Mouse (Mus musculus) urinary bladder, postnatal 14 days (tissue): ENCODE measurements at regions not wholly inside any gene's neighbourhood (a gene's known extent, or its start where the extent isn't known, plus 50 kb on each side); places are given as distances from the start of the nearest gene placed in this dataset.
A peak's percentile ranks its signal among the peaks of the same experiment; 100 is the strongest.

Source experiments
- DNase-seq: peaks from one replicate; pipeline ENCODE4 v3.0.0; 2021; ENCODE audit warnings: low spot score

DNA sequence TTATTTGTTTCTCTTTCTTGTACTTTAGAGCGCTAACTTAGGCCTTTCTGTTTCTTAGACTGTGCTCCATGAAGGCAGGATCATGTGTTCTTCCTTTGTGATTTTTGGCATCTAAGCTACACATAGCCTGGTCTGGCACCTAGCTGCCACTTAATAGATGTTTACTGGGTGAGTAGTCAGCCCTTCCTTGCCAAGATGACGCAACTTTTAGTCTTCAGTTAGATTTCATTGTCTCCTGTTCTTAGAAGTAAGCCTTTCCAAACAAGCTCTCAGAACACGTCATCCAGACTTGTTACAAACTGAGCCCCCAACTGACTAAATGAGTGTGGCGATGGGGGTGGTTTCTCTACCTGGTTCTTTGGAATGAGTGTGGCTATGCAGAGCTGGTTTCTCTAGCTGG is 85.4 kb upstream of the Rapgef5 start:
- no peak for DNase-seq

GRCm38 (mm10) chr12:117432788-117433187 is 83.5 kb upstream of the Rapgef5 start:
- no peak for DNase-seq

DNA sequence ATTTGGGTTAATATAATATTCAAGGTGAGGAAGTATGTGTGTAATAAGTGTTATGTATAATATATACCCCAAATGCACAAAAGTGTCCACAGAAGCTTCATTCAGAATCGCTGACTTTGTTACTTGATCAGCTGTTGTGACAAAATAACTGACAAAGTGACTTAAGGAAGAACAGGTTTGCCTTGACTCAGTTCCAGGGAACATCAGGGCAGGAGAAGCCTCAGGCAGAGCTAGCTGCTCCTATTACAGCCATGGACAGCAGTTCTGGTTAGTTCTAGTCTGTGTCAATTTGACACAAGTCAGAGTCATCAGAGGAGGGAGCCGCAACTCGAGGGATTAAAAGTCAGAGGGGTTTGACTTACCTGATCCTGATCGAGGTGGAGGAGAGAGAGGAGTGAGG is 79.3 kb upstream of the Rapgef5 start:
- DNase-seq: no peak

GRCm38 (mm10) chr12:117439015-117439605 is 77.2 kb upstream of the Rapgef5 start:
- no peak for DNase-seq

DNA sequence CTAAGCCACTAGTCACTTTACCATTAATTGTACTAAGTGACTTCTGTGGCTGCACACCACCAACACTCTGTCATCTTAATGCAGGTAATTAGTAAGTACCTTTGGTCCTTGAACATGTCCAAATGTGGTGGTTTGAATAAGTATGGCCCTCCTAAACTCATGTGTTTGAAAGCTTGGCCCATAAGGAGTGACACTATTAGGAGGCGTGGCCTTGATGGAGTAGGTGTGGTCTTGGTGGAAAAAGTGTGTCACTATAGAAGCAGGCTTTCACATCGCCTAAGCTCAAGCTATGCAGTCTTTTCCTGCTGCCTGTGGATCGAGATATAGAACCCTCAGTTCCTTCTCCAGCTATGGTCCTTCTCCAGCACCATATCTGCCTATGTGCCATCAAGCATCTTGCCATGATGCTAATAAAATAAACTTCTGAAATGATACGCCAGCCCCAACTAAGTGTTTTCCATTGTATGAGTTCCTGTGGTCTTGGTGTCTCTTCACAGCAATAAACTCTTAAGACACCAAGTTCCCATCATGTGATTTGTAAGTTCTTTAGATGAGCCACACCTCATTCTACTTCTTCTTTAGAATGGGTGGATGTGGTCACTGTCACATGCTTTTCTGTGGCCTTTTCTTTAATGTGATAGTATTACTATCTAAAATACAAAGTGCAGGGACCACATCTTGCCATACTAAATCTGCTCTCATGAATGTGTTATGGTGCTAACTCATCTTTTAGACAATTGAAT is 71.9 kb upstream of the Rapgef5 start:
- DNase-seq: no peak

GRCm38 (mm10) chr12:117447223-117447622 is 69.1 kb upstream of the Rapgef5 start:
- DNase-seq: no peak

DNA sequence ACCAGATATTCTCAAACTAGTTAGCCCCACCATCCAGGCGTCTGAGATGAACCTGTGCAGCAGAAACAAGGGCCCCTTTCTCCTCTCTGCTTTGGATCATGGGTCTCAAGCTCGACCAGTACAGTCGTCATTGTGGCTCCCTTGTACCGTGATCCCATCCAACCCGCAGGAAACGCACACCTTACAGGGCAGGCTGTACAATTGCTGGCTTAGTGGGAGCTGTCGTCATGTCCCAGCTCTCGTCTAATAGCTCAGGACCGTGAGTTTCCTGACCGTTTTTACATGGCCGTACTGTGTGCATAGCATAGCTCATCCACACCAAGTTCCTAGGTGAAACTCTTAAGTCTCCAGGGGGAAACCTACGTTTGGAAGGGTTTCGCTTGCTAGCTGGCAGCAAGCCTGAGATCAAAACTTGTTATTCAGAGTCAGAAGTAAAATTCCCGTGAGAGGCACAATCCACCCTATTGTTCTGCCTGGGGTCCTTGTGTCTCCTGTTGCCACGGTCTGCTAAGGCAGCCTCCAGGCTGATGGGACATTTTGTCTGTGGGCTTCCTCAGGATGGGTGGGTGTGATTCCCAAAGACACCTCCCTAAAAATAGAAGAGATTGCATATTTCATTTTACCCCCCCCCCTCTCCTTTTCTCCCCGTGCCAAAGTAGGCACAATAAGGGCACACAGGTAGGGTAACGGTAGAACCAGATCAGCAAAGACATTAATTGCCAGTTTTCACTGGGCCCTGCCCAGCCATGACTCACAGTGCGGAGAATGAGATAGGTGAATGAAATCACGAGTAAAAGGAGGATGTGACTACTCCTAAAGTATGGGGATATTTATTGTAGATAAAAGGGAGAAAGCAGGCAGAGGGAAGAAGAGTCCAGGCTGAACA is 68.2 kb upstream of the Rapgef5 start:
- peak; percentile 32 for DNase-seq

GRCm38 (mm10) chr12:117449080-117449479 is 67.2 kb upstream of the Rapgef5 start:
- DNase-seq: no peak

- DNase-seq: no peak
Measured at GRCm38 (mm10) chr12:117450106-117450505, 66.2 kb upstream of the Rapgef5 start.

DNA sequence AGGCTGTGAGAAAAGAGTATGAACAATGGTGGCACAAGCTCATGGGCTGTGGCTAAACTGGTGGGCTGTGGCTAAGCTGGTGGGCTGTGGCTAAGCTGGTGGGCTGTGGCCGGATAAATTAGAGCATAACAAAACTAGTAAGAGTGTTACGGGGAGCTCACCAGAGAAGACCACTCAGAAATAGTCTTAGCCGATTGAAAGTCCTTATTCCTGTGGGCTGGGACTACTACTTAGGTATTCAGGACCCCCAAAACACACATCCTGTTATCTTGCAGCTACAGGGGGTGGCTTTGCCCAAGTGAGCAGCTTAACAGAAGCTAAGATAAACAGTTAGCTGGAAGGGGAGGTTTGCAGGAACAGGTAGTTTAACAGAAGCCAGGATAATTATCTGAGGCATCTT is 65.4 kb upstream of the Rapgef5 start:
- no peak for DNase-seq

DNA sequence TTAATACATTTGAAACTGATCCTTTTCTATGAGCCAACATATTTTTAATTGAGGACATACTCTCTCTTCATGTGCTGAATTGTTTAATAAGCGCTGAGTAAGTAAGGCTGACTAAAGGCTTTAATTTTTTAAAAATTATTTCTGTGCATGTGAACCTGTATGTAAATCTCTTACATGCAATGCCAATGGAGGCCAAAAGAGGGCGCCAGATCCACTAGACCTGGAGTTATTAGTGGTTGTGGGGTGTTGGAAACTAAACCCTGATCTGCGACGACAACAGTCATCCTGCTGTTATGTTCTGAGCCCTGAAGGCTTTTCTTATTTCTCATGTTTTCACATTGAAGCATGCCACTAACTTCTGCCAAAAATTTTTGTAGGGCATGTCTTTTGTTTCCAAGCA is 64.8 kb upstream of the Rapgef5 start:
- no peak for DNase-seq

- no peak for DNase-seq
Measured at GRCm38 (mm10) chr12:117455800-117456199, 60.5 kb upstream of the Rapgef5 start.

DNA sequence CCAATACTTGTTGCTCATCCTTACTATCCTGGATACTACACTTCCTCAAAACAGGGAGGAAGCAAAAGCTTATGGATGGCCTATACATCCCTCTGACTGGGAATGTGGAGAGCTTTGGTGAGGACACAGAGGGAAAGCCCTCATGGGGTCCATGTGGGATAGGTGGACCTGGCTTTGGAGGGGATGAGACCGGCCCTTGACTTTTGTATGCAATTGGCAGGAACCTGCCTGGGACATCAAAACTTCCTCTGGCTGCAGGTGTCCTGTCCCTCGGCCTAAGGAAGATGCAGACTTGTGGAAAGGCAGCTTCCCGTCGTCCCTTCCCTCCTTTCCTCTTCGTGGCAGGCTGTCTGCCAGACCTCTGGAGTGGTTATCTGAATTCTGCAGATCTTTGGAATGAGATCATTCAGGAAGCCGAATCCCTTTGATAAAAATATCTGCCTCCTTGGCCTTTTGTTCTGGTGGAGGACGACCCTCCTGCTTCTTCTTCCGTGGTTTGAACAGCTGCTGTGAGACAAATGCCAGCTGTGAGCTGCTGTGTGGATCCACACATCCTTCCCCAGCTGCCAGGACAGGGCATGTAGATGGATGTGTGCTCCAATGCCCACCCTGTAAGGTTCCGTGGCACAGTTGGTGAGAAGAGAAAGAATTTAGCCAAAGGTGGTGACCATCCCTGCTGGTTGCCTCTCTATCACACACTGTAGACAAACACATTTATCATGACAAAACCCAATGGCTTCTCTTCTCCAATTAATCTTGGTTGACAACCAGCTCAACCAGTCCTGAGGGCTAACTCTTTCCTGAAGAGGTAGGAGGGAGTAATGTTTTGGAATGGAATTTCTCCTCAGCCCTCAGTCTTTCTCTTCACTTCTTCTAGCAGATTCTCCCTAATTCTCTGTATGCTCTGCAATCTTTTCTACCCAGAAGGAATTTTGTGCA is 57.9 kb upstream of the Rapgef5 start:
- no peak for DNase-seq

DNA sequence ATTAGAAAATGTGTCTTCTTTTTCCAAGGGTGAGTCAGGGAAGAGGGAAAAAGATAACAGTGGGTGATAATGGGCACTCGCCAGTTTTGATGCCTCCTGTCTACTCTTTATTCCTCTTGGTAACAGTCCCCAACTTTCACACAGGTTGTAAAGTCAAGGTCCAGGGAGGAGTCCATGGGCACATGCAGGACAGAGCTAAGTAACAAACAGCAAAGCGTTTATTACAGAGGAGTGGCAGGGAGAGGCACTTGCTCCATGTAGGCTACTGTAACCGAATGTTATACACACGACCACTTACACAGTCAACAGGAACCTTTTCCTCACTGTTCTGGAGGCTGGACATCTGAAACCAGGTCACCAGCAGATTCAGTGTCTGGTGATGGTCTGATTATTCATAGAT is 56.7 kb upstream of the Rapgef5 start:
- no peak for DNase-seq

GRCm38 (mm10) chr12:117465206-117465605 is 51.1 kb upstream of the Rapgef5 start:
- no peak for DNase-seq

DNA sequence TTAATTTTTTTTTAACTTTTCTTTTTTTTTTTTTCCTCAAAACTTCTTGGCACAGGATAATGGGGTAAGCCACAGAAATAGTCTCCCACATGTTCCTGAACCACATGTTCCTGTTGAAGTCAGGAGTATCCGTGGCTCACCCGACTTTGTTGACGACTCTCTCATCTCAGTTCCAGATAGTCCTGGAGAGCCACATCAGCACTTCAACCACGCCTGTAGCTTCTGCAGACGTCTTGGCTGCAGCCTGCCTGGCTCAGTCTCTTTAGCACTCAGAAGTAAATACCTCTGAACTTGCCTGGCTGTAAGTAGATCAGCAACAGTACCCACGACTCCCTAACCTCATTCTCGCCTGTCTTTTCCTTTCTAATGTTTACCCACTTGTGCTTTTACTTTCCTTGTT is 50.3 kb upstream of the Rapgef5 start:
- DNase-seq: no peak
